Mouse (Mus musculus) C2C12 (cell line): Measurements from ENCODE around the gene 1110008L16Rik. TPM values are rescaled to one million over a fixed set of nuclear protein-coding genes. Genes with fewer than 3 reads are reported as not detected.
"Not testable (repeated sequence)": the region's sequence is repeated elsewhere in the genome, so short reads cannot be mapped to it uniquely, and the experiment has no call there.

Experiments used
- H3K27me3 ChIP-seq: one replicate; pipeline ENCODE4 v1.6.1; 2011; ENCODE audit not compliant: control insufficient read depth, insufficient read depth, insufficient read length
- H3K36me3 ChIP-seq: one replicate; pipeline ENCODE4 v1.6.1; 2011; ENCODE audit not compliant: control insufficient read depth, insufficient read depth
- H3K4me3 ChIP-seq: one replicate; pipeline ENCODE4 v1.5.1; 2011; ENCODE audit warnings: mild to moderate bottlenecking, control low read depth; ENCODE audit not compliant: poor library complexity, insufficient read depth, severe bottlenecking
- H3K79me2 ChIP-seq: one replicate; pipeline ENCODE4 v1.6.1; 2011; ENCODE audit not compliant: control insufficient read depth, insufficient read depth
- H3K79me3 ChIP-seq: one replicate; pipeline ENCODE4 v1.6.1; 2011; ENCODE audit warnings: low read depth, control low read depth
- H3ac ChIP-seq: one replicate; pipeline ENCODE3; 2011; ENCODE audit warnings: low read depth; ENCODE audit not compliant: control insufficient read depth, insufficient read length
- CEBPB ChIP-seq: IDR thresholded peaks from one replicate; pipeline ENCODE4 v1.6.1; 2011; ENCODE audit warnings: low read depth, mild to moderate bottlenecking, control low read depth, moderate library complexity
- CTCF ChIP-seq: IDR thresholded peaks from one replicate; pipeline ENCODE4 v1.5.1; 2011; ENCODE audit not compliant: control insufficient read depth, insufficient read depth, insufficient read length
- FOSL1 ChIP-seq: IDR thresholded peaks from one replicate; pipeline ENCODE4 v1.8.0; 2011; ENCODE audit warnings: mild to moderate bottlenecking, low read length; ENCODE audit not compliant: poor library complexity, insufficient read depth, severe bottlenecking
- MAX ChIP-seq: IDR thresholded peaks from one replicate; pipeline ENCODE4 v1.6.1; 2011; ENCODE audit warnings: mild to moderate bottlenecking, control low read depth
- MYOD1 ChIP-seq: IDR thresholded peaks from one replicate; pipeline ENCODE4 v1.6.1; 2011; ENCODE audit warnings: low read depth; ENCODE audit not compliant: control insufficient read depth, insufficient read length
- MYOG ChIP-seq: IDR thresholded peaks from one replicate; pipeline ENCODE4 v1.6.1; 2011; ENCODE audit not compliant: control insufficient read depth, insufficient read length; ENCODE audit errors: extremely low read depth
- USF1 ChIP-seq: IDR thresholded peaks from one replicate; pipeline ENCODE4 v1.6.1; 2011; ENCODE audit warnings: low read depth, mild to moderate bottlenecking, control low read depth, moderate library complexity
- polyA plus RNA-seq: library from polyadenylated mRNA; unstranded; fragments of >200 nt; fragmentation: generic; extraction: Trizol; gene quantifications from one replicate; pipeline ENCODE4 v1.2.1, GENCODE M21; 2012; ENCODE audit warnings: missing spikeins

The 1110008L16Rik gene
- polyA plus RNA-seq, 1 experiment: 7.6 TPM

GRCm38 (mm10) chr12:55328784-55329183 is 29.4 kb downstream of the 1110008L16Rik start:
- Histone ChIP-seq H3K79me2 (no peaks in the 10 kb centered on the region), H3ac (no peak overlapping the region), H3K27me3 (no peaks in the 10 kb centered on the region), H3K36me3 (peaks cover 4% of the 10 kb centered on the region), H3K79me3 (no peaks in the 10 kb centered on the region), H3K4me3 (no peak overlapping the region)
- no peak for TF ChIP-seq CTCF
- no peak for TF ChIP-seq USF1

GRCm38 (mm10) chr12:55329351-55329750 is 30.0 kb downstream of the 1110008L16Rik start:
- H3K27me3 ChIP-seq: no peaks in the 10 kb centered on the region
- H3K4me3 ChIP-seq: no peak overlapping the region
- peaks cover 4% of the 10 kb centered on the region for H3K36me3 ChIP-seq

GRCm38 (mm10) chr12:55333662-55334061 is 34.3 kb downstream of the 1110008L16Rik start:
- Histone ChIP-seq H3ac (no peak overlapping the region), H3K4me3 (no peak overlapping the region), H3K79me2 (no peaks in the 10 kb centered on the region), H3K27me3 (no peaks in the 10 kb centered on the region), H3K36me3 (peaks cover 8% of the 10 kb centered on the region), H3K79me3 (no peaks in the 10 kb centered on the region)
- TF ChIP-seq MAX (no peak), CEBPB (no peak), MYOG (no peak), CTCF (no peak), MYOD1 (no peak), FOSL1 (no peak), USF1 (no peak)

More at GRCm38 (mm10) chr12:55329351-55329750, 30.0 kb downstream of the 1110008L16Rik start:
- Histone ChIP-seq H3ac (no peak overlapping the region), H3K79me2 (no peaks in the 10 kb centered on the region), H3K79me3 (no peaks in the 10 kb centered on the region)
- no peak for TF ChIP-seq FOSL1
- TF ChIP-seq MYOD1: no peak
- no peak for TF ChIP-seq MAX
- no peak for TF ChIP-seq USF1
- no peak for TF ChIP-seq MYOG

GRCm38 (mm10) chr12:55338490-55338889 is 39.1 kb downstream of the 1110008L16Rik start:
- H3ac ChIP-seq, H3K79me3 ChIP-seq, H3K4me3 ChIP-seq, H3K36me3 ChIP-seq, H3K79me2 ChIP-seq, H3K27me3 ChIP-seq: not testable (repeated sequence)

- H3K79me3 ChIP-seq, H3K79me2 ChIP-seq, H3K27me3 ChIP-seq, H3ac ChIP-seq, H3K36me3 ChIP-seq, H3K4me3 ChIP-seq: not testable (repeated sequence)
Observed at GRCm38 (mm10) chr12:55343045-55343444, 43.7 kb downstream of the 1110008L16Rik start.

- Histone ChIP-seq H3K27me3 (no peaks in the 10 kb centered on the region), H3K79me3 (no peaks in the 10 kb centered on the region), H3ac (no peak overlapping the region), H3K36me3 (no peaks in the 10 kb centered on the region), H3K79me2 (no peaks in the 10 kb centered on the region), H3K4me3 (no peak overlapping the region)
- no peak for TF ChIP-seq CEBPB
Observed at GRCm38 (mm10) chr12:55343998-55344397, 44.6 kb downstream of the 1110008L16Rik start.

- no peaks in the 10 kb centered on the region for H3K79me3 ChIP-seq
- H3K36me3 ChIP-seq: no peaks in the 10 kb centered on the region
- H3K4me3 ChIP-seq: no peak overlapping the region
- TF ChIP-seq USF1 (no peak), CEBPB (no peak), MYOG (no peak), FOSL1 (no peak), MAX (no peak)
- no peak overlapping the region for H3ac ChIP-seq
- H3K27me3 ChIP-seq: no peaks in the 10 kb centered on the region
- H3K79me2 ChIP-seq: no peaks in the 10 kb centered on the region
Observed at GRCm38 (mm10) chr12:55344583-55344982, 45.2 kb downstream of the 1110008L16Rik start.
